ENCODE assay signal across 8 mouse cellular contexts in genomic region chr5:149678100-149678989, GRCm38 (mm10). TPM values are rescaled to one million over a fixed set of nuclear protein-coding genes. Genes with fewer than 3 reads are reported as not detected.
A peak's percentile ranks its signal among the peaks of the same experiment; 100 is the strongest.
DNase-seq lines count a peak whose midpoint lies in the region; ATAC-seq lines count a peak whose summit lies in the region.

B3glct (plus strand) TSS chr5:149678230.

- ATAC-seq in heart, embryonic 14.5 days (ENCODE audit: insufficient number of reproducible peaks, insufficient read depth, low FRiP score, low read depth): peak; percentile 92
- peak; percentile 98 for ATAC-seq in liver, embryonic 13.5 days (ENCODE audit: low read depth)
- ATAC-seq in stomach, embryonic 14.5 days (ENCODE audit: insufficient number of reproducible peaks, insufficient read depth, low FRiP score, low read depth): peak; percentile 95

- peak within 1 kb of the TSS; percentile 81 for H3K4me3 ChIP-seq in forebrain, embryonic 10.5 days
- peak within 1 kb of the TSS; percentile 80 to 88 for H3K4me3 ChIP-seq in heart, embryonic 14.5 days (ENCODE audit: control insufficient read depth in 1 of 2, insufficient read depth in 1 of 2, low read depth in 1 of 2, low read length in 2 of 2)
- peak within 1 kb of the TSS; percentile 75 for H3K4me3 ChIP-seq in liver, embryonic 13.5 days (replicated peaks)
- H3K4me3 ChIP-seq in stomach, embryonic 14.5 days (ENCODE audit: low read depth, low read length): peak within 1 kb of the TSS; percentile 50

- H3K4me2 ChIP-seq in heart, embryonic 14.5 days (ENCODE audit: low read length): peak within 1 kb of the TSS; percentile 98
- H3K4me2 ChIP-seq in liver, embryonic 13.5 days: peak within 1 kb of the TSS; percentile 98
- peak within 1 kb of the TSS; percentile 98 for H3K4me2 ChIP-seq in stomach, embryonic 14.5 days (replicated peaks; ENCODE audit: low read depth, low read length)

- no peaks in the 10 kb centered on the region for H3K9me3 ChIP-seq in forebrain, embryonic 10.5 days
- H3K9me3 ChIP-seq in heart, embryonic 14.5 days (ENCODE audit: control insufficient read depth, low read length): no peaks in the 10 kb centered on the region
- H3K9me3 ChIP-seq in liver, embryonic 13.5 days (replicated peaks): no peaks in the 10 kb centered on the region
- no peaks in the 10 kb centered on the region for H3K9me3 ChIP-seq in stomach, embryonic 14.5 days (ENCODE audit: control insufficient read depth, low read depth, low read length)

- H3K9ac ChIP-seq in heart, embryonic 14.5 days (ENCODE audit: low read length): peak within 1 kb of the TSS; percentile 84
- H3K9ac ChIP-seq in liver, embryonic 13.5 days: peak within 1 kb of the TSS; percentile 83
- H3K9ac ChIP-seq in stomach, embryonic 14.5 days (replicated peaks; ENCODE audit: low read depth, low read length): peak within 1 kb of the TSS; percentile 68

- DNase-seq in CD4-positive, CD25-positive, alpha-beta regulatory T cell, adult 2 months (ENCODE audit: low read depth, low spot score): peak; percentile 94
- DNase-seq in c-Kit-positive CD71-negative TER-119-negative erythroid progenitor cells, embryonic 14.5 days (ENCODE audit: low read depth): peak; percentile 58
- DNase-seq in forebrain, embryonic 10.5 days (ENCODE audit: extremely low spot score, low spot score): peak; percentile 79
- DNase-seq in kidney, postnatal 14 days: peak; percentile 89
- DNase-seq in liver, embryonic 13.5 days: peak; percentile 77
- peak; percentile 75 to 84 for DNase-seq in natural killer cell, adult 2 months (ENCODE audit: low spot score in 2 of 2)

- H3K27ac ChIP-seq in forebrain, embryonic 10.5 days: peak within 1 kb of the TSS; percentile 97
- peak within 1 kb of the TSS; percentile 72 to 75 for H3K27ac ChIP-seq in heart, embryonic 14.5 days (replicated peaks in 1 of 2; ENCODE audit: control insufficient read depth in 1 of 2, insufficient read depth in 1 of 2, low read depth in 2 of 2, low read length in 2 of 2)
- H3K27ac ChIP-seq in liver, embryonic 13.5 days: peak within 1 kb of the TSS; percentile 81
- H3K27ac ChIP-seq in stomach, embryonic 14.5 days (ENCODE audit: low read length): peak within 1 kb of the TSS; percentile 55; the same call in 1 of the 2 replicates

- under 1% methylated on average over 96 of the region's 106 CpGs for WGBS in forebrain, embryonic 10.5 days
- under 1% methylated on average over 57 of the region's 106 CpGs for WGBS in heart, embryonic 14.5 days
- under 1% methylated on average over 102 of the region's 106 CpGs for WGBS in liver, embryonic 13.5 days (ENCODE audit: insufficient replicate concordance)
- WGBS in stomach, embryonic 14.5 days: 1% methylated on average over 58 of the region's 106 CpGs

- H3K4me1 ChIP-seq in forebrain, embryonic 10.5 days: peaks cover 19% of the 10 kb centered on the region
- H3K4me1 ChIP-seq in heart, embryonic 14.5 days (ENCODE audit: control insufficient read depth in 2 of 2, insufficient read depth in 2 of 2, low read length in 2 of 2): peaks cover 4 to 7% of the 10 kb centered on the region in 2 experiments; a peak in 3 of 4 replicates
- peaks cover 14% of the 10 kb centered on the region for H3K4me1 ChIP-seq in liver, embryonic 13.5 days (replicated peaks)
- peaks cover 3% of the 10 kb centered on the region; the same call in 1 of the 2 replicates for H3K4me1 ChIP-seq in stomach, embryonic 14.5 days (ENCODE audit: control insufficient read depth, insufficient read depth, low read length)

- peaks cover 9% of the 10 kb centered on the region for H3K27me3 ChIP-seq in forebrain, embryonic 10.5 days (ENCODE audit: poor library complexity, severe bottlenecking)
- H3K27me3 ChIP-seq in heart, embryonic 14.5 days (ENCODE audit: control insufficient read depth, insufficient read depth, low read length): peaks cover 3% of the 10 kb centered on the region; the same call in 1 of the 2 replicates
- peaks cover 4% of the 10 kb centered on the region; the same call in 1 of the 2 replicates for H3K27me3 ChIP-seq in liver, embryonic 13.5 days
- H3K27me3 ChIP-seq in stomach, embryonic 14.5 days (ENCODE audit: control insufficient read depth, insufficient read depth, low read length): no peaks in the 10 kb centered on the region

- H3K36me3 ChIP-seq in forebrain, embryonic 10.5 days (replicated peaks): 0 out of 2 replicates have a peak, but pooled peaks cover 4% of the 10 kb centered on the region
- no peaks in the 10 kb centered on the region for H3K36me3 ChIP-seq in heart, embryonic 14.5 days (ENCODE audit: control insufficient read depth, insufficient read depth, low read length)
- H3K36me3 ChIP-seq in liver, embryonic 13.5 days: no peaks in the 10 kb centered on the region
- no peaks in the 10 kb centered on the region for H3K36me3 ChIP-seq in stomach, embryonic 14.5 days (ENCODE audit: control insufficient read depth, insufficient read depth, low read length)

RNA-seq across cellular contexts. Expression of gene B3glct, which starts in this region (rescaled TPM):
- 14.9 and 15.4 TPM in 2 replicates for polyA plus RNA-seq in forebrain, embryonic 10.5 days (2016; fragmentation: Nextera tagmentation; extraction: Ambion mirVana)
- polyA plus RNA-seq in heart, embryonic 14.5 days (2014; fragmentation: Nextera tagmentation; extraction: Ambion mirVana): 9.7 and 10.8 TPM in 2 replicates
- polyA plus RNA-seq in liver, embryonic 13.5 days (2015; fragmentation: Nextera tagmentation; extraction: Ambion mirVana): 4.5 and 5.8 TPM in 2 replicates
- polyA plus RNA-seq in stomach, embryonic 14.5 days (2014; fragmentation: Nextera tagmentation; extraction: Ambion mirVana): 17.8 and 18.2 TPM in 2 replicates

Comparison
In these comparisons a context has a peak if more than half of its experiments do, and no peak if none do; other contexts are left out.
1. Peak in every context shown above with its lines: DNase-seq, ATAC-seq, H3K4me3 ChIP-seq and H3K27ac ChIP-seq.